Mouse (Mus musculus): ENCODE data around the gene Myom3.

Gene Myom3

GRCm38 (mm10) chr4:135804169-135804568 is 44.7 kb downstream of the Myom3 start:
- DNase-seq (ENCODE audit: inconsistent ontology term) = no peak

- DNase-seq (ENCODE audit: inconsistent ontology term) = no peak
Observed at GRCm38 (mm10) chr4:135814896-135815295, 55.4 kb downstream of the Myom3 start.

GRCm38 (mm10) chr4:135816905-135817622 is 57.5 kb downstream of the Myom3 start:
- DNase-seq (ENCODE audit: inconsistent ontology term) = peak; percentile 24

GRCm38 (mm10) chr4:135818366-135818765 is 58.9 kb downstream of the Myom3 start:
- no peak for DNase-seq (ENCODE audit: inconsistent ontology term)

GRCm38 (mm10) chr4:135819826-135820526 is 60.5 kb downstream of the Myom3 start:
- peak; percentile 68 for DNase-seq (ENCODE audit: inconsistent ontology term)

- no peak for DNase-seq (ENCODE audit: inconsistent ontology term)
Observed at GRCm38 (mm10) chr4:135821772-135822171, 62.3 kb downstream of the Myom3 start.

GRCm38 (mm10) chr4:135823298-135823697 is 63.8 kb downstream of the Myom3 start:
- no peak for DNase-seq (ENCODE audit: inconsistent ontology term)

- no peak for DNase-seq (ENCODE audit: inconsistent ontology term)
Observed at GRCm38 (mm10) chr4:135824254-135824653, 64.7 kb downstream of the Myom3 start.

- DNase-seq (ENCODE audit: inconsistent ontology term) = peak; percentile 97
Observed at GRCm38 (mm10) chr4:135828491-135828890, 69.0 kb downstream of the Myom3 start.

- no peak for DNase-seq (ENCODE audit: inconsistent ontology term)
Observed at GRCm38 (mm10) chr4:135832070-135832469, 72.6 kb downstream of the Myom3 start.

GRCm38 (mm10) chr4:135833301-135834123 is 74.0 kb downstream of the Myom3 start:
- peak; percentile 38 for DNase-seq (ENCODE audit: inconsistent ontology term)

- DNase-seq (ENCODE audit: inconsistent ontology term) = no peak
Observed at GRCm38 (mm10) chr4:135834124-135834717, 74.7 kb downstream of the Myom3 start.

- no peak for DNase-seq (ENCODE audit: inconsistent ontology term)
Observed at GRCm38 (mm10) chr4:135838925-135839292, 79.4 kb downstream of the Myom3 start.

- DNase-seq (ENCODE audit: inconsistent ontology term) = no peak
Observed at GRCm38 (mm10) chr4:135839293-135840011, 79.9 kb downstream of the Myom3 start.

- DNase-seq (ENCODE audit: inconsistent ontology term) = no peak
Observed at GRCm38 (mm10) chr4:135844400-135844799, 84.9 kb downstream of the Myom3 start.

- DNase-seq (ENCODE audit: inconsistent ontology term) = no peak
Observed at GRCm38 (mm10) chr4:135847581-135847980, 88.1 kb downstream of the Myom3 start.

- DNase-seq (ENCODE audit: inconsistent ontology term) = peak; percentile 92
Observed at GRCm38 (mm10) chr4:135850411-135851095, 91.0 kb downstream of the Myom3 start.

GRCm38 (mm10) chr4:135851942-135852341 is 92.4 kb downstream of the Myom3 start:
- DNase-seq (ENCODE audit: inconsistent ontology term) = no peak

- DNase-seq (ENCODE audit: inconsistent ontology term) = no peak
Observed at GRCm38 (mm10) chr4:135853987-135854546, 94.6 kb downstream of the Myom3 start.

GRCm38 (mm10) chr4:135854630-135855029 is 95.1 kb downstream of the Myom3 start:
- no peak for DNase-seq (ENCODE audit: inconsistent ontology term)

Data from Muller cell, postnatal 12 days (primary cell).